Mouse (Mus musculus): ENCODE measurements around the gene Cep131. TPM values are rescaled to one million over a fixed set of nuclear protein-coding genes. Genes with fewer than 3 reads are reported as not detected.
A peak's percentile ranks its signal among the peaks of the same experiment; 100 is the strongest.

The Cep131 gene
- polyA plus RNA-seq, 1 experiment from 2014 or later = 20.1 TPM

- no peak overlapping the region for H3K27ac ChIP-seq (ENCODE audit: low read length)
- no peaks in the 10 kb centered on the region for H3K9me3 ChIP-seq (ENCODE audit: control insufficient read depth, low read depth, low read length)
- H3K36me3 ChIP-seq (ENCODE audit: control insufficient read depth, insufficient read depth, low read length) = peaks cover 37% of the 10 kb centered on the region
- no peak overlapping the region for H3K4me2 ChIP-seq (replicated peaks; ENCODE audit: low read depth, low read length)
- WGBS = 81% methylated on average over 9 of the region's 9 CpGs
- H3K4me3 ChIP-seq (ENCODE audit: low read depth, low read length) = no peak overlapping the region
- H3K9ac ChIP-seq (replicated peaks; ENCODE audit: low read depth, low read length) = no peak overlapping the region
- no peak for ATAC-seq (ENCODE audit: insufficient number of reproducible peaks, insufficient read depth, low FRiP score, low read depth)
- no peaks in the 10 kb centered on the region for H3K4me1 ChIP-seq (ENCODE audit: control insufficient read depth, insufficient read depth, low read length)
- no peaks in the 10 kb centered on the region for H3K27me3 ChIP-seq (ENCODE audit: control insufficient read depth, insufficient read depth, low read length)
These were observed 21.2 kb upstream of the Cep131 start for GRCm38 (mm10) chr11:120107796-120108195.

GRCm38 (mm10) chr11:120107026-120107425, 20.4 kb upstream of the Cep131 start:
- Histone ChIP-seq H3K4me1 (ENCODE audit: control insufficient read depth, insufficient read depth, low read length) (no peaks in the 10 kb centered on the region), H3K9me3 (ENCODE audit: control insufficient read depth, low read depth, low read length) (no peaks in the 10 kb centered on the region), H3K4me2 (replicated peaks; ENCODE audit: low read depth, low read length) (no peak overlapping the region), H3K4me3 (ENCODE audit: low read depth, low read length) (no peak overlapping the region), H3K27ac (ENCODE audit: low read length) (no peak overlapping the region), H3K9ac (replicated peaks; ENCODE audit: low read depth, low read length) (no peak overlapping the region), H3K36me3 (ENCODE audit: control insufficient read depth, insufficient read depth, low read length) (peaks cover 37% of the 10 kb centered on the region), H3K27me3 (ENCODE audit: control insufficient read depth, insufficient read depth, low read length) (no peaks in the 10 kb centered on the region)
- 58% methylated on average over 2 of the region's 2 CpGs for WGBS
- ATAC-seq (ENCODE audit: insufficient number of reproducible peaks, insufficient read depth, low FRiP score, low read depth) = no peak

GRCm38 (mm10) chr11:120103431-120103997, 16.9 kb upstream of the Cep131 start:
- WGBS = 74% methylated on average over 3 of the region's 3 CpGs

GRCm38 (mm10) chr11:120101036-120101435, 14.4 kb upstream of the Cep131 start:
- peaks cover 27% of the 10 kb centered on the region for H3K36me3 ChIP-seq (ENCODE audit: control insufficient read depth, insufficient read depth, low read length)
- no peak overlapping the region for H3K27ac ChIP-seq (ENCODE audit: low read length)
- ATAC-seq (ENCODE audit: insufficient number of reproducible peaks, insufficient read depth, low FRiP score, low read depth) = no peak
- H3K9ac ChIP-seq (replicated peaks; ENCODE audit: low read depth, low read length) = no peak overlapping the region
- H3K27me3 ChIP-seq (ENCODE audit: control insufficient read depth, insufficient read depth, low read length) = no peaks in the 10 kb centered on the region
- H3K9me3 ChIP-seq (ENCODE audit: control insufficient read depth, low read depth, low read length) = no peaks in the 10 kb centered on the region
- H3K4me1 ChIP-seq (ENCODE audit: control insufficient read depth, insufficient read depth, low read length) = peaks cover 18% of the 10 kb centered on the region; the same call in 1 of the 2 replicates
- WGBS = 5% methylated on average over 3 of the region's 3 CpGs
- H3K4me3 ChIP-seq (ENCODE audit: low read depth, low read length) = no peak overlapping the region
- no peak overlapping the region for H3K4me2 ChIP-seq (replicated peaks; ENCODE audit: low read depth, low read length)

More at GRCm38 (mm10) chr11:120103431-120103997, 16.9 kb upstream of the Cep131 start:
- no peak overlapping the region for H3K27ac ChIP-seq (ENCODE audit: low read length)
- H3K4me3 ChIP-seq (ENCODE audit: low read depth, low read length) = no peak overlapping the region
- H3K9ac ChIP-seq (replicated peaks; ENCODE audit: low read depth, low read length) = no peak overlapping the region
- H3K9me3 ChIP-seq (ENCODE audit: control insufficient read depth, low read depth, low read length) = no peaks in the 10 kb centered on the region
- H3K4me2 ChIP-seq (replicated peaks; ENCODE audit: low read depth, low read length) = no peak overlapping the region
- peaks cover 32% of the 10 kb centered on the region for H3K36me3 ChIP-seq (ENCODE audit: control insufficient read depth, insufficient read depth, low read length)
- H3K4me1 ChIP-seq (ENCODE audit: control insufficient read depth, insufficient read depth, low read length) = 0 out of 2 replicates have a peak, but pooled peaks cover 10% of the 10 kb centered on the region
- ATAC-seq (ENCODE audit: insufficient number of reproducible peaks, insufficient read depth, low FRiP score, low read depth) = no peak
- no peaks in the 10 kb centered on the region for H3K27me3 ChIP-seq (ENCODE audit: control insufficient read depth, insufficient read depth, low read length)

GRCm38 (mm10) chr11:120098588-120099511, 12.2 kb upstream of the Cep131 start, which contains the start of the genes Tepsin and Ndufaf8:
TSS of gene Tepsin (minus strand) at chr11:120098731.
TSS of gene Ndufaf8 (plus strand) at chr11:120098928.
- peak; percentile 97 for ATAC-seq (ENCODE audit: insufficient number of reproducible peaks, insufficient read depth, low FRiP score, low read depth)
- Histone ChIP-seq H3K36me3 (ENCODE audit: control insufficient read depth, insufficient read depth, low read length) (peaks cover 12% of the 10 kb centered on the region), H3K4me3 (ENCODE audit: low read depth, low read length) (peak within 1 kb of the TSS; percentile 93), H3K9ac (replicated peaks; ENCODE audit: low read depth, low read length) (peak within 1 kb of the TSS; percentile 80), H3K27me3 (ENCODE audit: control insufficient read depth, insufficient read depth, low read length) (no peaks in the 10 kb centered on the region), H3K4me2 (replicated peaks; ENCODE audit: low read depth, low read length) (peak within 1 kb of the TSS; percentile 94), H3K9me3 (ENCODE audit: control insufficient read depth, low read depth, low read length) (no peaks in the 10 kb centered on the region), H3K4me1 (ENCODE audit: control insufficient read depth, insufficient read depth, low read length) (peaks cover 18% of the 10 kb centered on the region; the same call in 1 of the 2 replicates), H3K27ac (ENCODE audit: low read length) (peak within 1 kb of the TSS; percentile 94)
- under 1% methylated on average over 77 of the region's 77 CpGs for WGBS

DNA sequence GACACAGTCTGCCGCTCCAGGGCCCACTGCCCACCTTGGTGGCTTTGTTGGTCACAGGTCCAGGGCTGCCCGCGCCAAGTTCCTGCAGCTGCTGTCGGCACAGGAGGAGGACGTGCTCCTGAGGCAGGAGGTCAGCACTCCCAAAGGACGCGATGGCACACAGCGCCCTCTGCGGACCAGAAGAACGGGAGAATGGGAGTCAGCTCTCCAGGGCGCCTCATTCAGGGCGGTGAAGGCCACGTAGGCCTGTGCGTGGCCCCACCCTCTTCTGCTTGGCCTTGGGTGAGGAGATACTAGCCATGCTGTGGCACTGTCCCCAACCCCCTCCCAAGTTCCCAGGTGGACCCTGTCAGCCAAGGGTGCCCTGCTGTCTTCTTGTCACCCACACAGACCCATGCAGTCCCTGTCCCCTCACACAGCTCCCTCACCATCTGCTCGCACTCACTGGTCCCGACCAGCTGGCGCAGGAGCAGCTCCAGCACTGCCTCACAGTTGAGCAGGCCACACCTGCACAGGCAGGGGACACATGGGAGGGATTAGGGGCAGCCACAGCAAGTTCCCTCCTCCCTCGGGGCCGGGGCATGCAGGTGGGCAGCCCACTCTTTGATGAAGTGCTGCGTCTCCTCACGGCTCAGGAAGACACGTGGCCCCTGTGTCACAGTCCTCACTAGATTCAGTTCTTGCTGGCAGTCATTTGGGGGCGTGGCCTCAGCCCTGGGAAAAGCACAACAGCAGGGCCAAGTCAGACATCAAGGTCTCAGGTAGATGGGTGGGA, 6.4 kb upstream of the Cep131 start:
- WGBS = 79% methylated on average over 23 of the region's 23 CpGs
- no peak overlapping the region for H3K9ac ChIP-seq (replicated peaks; ENCODE audit: low read depth, low read length)
- H3K27ac ChIP-seq (ENCODE audit: low read length) = no peak overlapping the region
- ATAC-seq (ENCODE audit: insufficient number of reproducible peaks, insufficient read depth, low FRiP score, low read depth) = no peak
- H3K4me2 ChIP-seq (replicated peaks; ENCODE audit: low read depth, low read length) = no peak overlapping the region
- H3K9me3 ChIP-seq (ENCODE audit: control insufficient read depth, low read depth, low read length) = no peaks in the 10 kb centered on the region
- no peak overlapping the region for H3K4me3 ChIP-seq (ENCODE audit: low read depth, low read length)
- peaks cover 8% of the 10 kb centered on the region; the same call in 1 of the 2 replicates for H3K4me1 ChIP-seq (ENCODE audit: control insufficient read depth, insufficient read depth, low read length)
- H3K27me3 ChIP-seq (ENCODE audit: control insufficient read depth, insufficient read depth, low read length) = no peaks in the 10 kb centered on the region
- peaks cover 41% of the 10 kb centered on the region for H3K36me3 ChIP-seq (ENCODE audit: control insufficient read depth, insufficient read depth, low read length)

DNA sequence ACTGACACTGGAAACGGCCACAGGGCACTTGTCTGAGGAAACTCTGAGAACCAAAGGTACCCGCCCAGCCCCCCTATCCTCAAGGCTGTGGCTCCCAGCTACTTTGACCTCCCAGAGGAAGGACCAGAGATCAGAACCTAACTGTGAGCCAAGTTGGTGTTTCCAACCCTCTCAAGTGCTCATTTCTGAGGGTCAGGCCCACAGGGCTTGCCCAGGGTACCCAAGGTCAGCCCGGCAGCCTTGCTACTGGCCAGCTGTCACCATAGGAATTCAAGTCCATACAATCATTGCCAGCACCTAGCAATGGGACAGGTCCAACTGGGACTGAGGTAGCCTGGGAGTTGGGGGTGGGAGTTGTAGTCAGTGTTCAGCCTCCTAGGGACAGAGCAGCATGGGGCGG, 4.0 kb upstream of the Cep131 start:
- no peak for ATAC-seq (ENCODE audit: insufficient number of reproducible peaks, insufficient read depth, low FRiP score, low read depth)
- 81% methylated on average over 4 of the region's 4 CpGs for WGBS
- no peak overlapping the region for H3K4me2 ChIP-seq (replicated peaks; ENCODE audit: low read depth, low read length)
- peaks cover 41% of the 10 kb centered on the region for H3K36me3 ChIP-seq (ENCODE audit: control insufficient read depth, insufficient read depth, low read length)
- H3K4me3 ChIP-seq (ENCODE audit: low read depth, low read length) = no peak overlapping the region
- H3K27me3 ChIP-seq (ENCODE audit: control insufficient read depth, insufficient read depth, low read length) = no peaks in the 10 kb centered on the region
- H3K27ac ChIP-seq (ENCODE audit: low read length) = no peak overlapping the region
- peaks cover 9% of the 10 kb centered on the region; the same call in 1 of the 2 replicates for H3K4me1 ChIP-seq (ENCODE audit: control insufficient read depth, insufficient read depth, low read length)
- no peak overlapping the region for H3K9ac ChIP-seq (replicated peaks; ENCODE audit: low read depth, low read length)
- H3K9me3 ChIP-seq (ENCODE audit: control insufficient read depth, low read depth, low read length) = no peaks in the 10 kb centered on the region
